Mouse (Mus musculus) heart, embryonic 13.5 days (tissue): ENCODE measurements around the gene Gm21961. TPM values are rescaled to one million over a fixed set of nuclear protein-coding genes. Genes with fewer than 3 reads are reported as not detected.
"Not testable (repeated sequence)": the region's sequence is repeated elsewhere in the genome, so short reads cannot be mapped to it uniquely, and the experiment has no call there.

ENCODE experiments used
- ATAC-seq: fragments of 200-750 bp; cut with Nextera tagmentation; 2 replicates; pipeline ENCODE4 v1.8.0; 2017; ENCODE audit warnings: moderate TSS enrichment; ENCODE audit not compliant: insufficient number of reproducible peaks, low FRiP score, low TSS enrichment; ENCODE audit errors: extremely low read depth
- H3K27ac ChIP-seq: fragments of 300-500 bp; sonication (generic); replicated peaks from 2 replicates; pipeline ENCODE4 v1.5.1; 2015; ENCODE audit warnings: moderate library complexity, mild to moderate bottlenecking, inconsistent platforms
- H3K27me3 ChIP-seq: fragments of 300-500 bp; sonication (generic); replicated peaks from 2 replicates; pipeline ENCODE4 v1.6.1; 2015; ENCODE audit warnings: mild to moderate bottlenecking, inconsistent platforms
- H3K36me3 ChIP-seq: fragments of 300-500 bp; sonication (generic); 2 replicates; pipeline ENCODE4 v1.6.1; 2015; ENCODE audit warnings: mild to moderate bottlenecking, inconsistent platforms
- H3K4me1 ChIP-seq: fragments of 300-500 bp; sonication (generic); 2 replicates; pipeline ENCODE4 v1.6.1; 2015; ENCODE audit warnings: inconsistent platforms
- H3K4me2 ChIP-seq: fragments of 300-500 bp; sonication (generic); 2 replicates; pipeline ENCODE4 v1.6.1; 2015; ENCODE audit warnings: inconsistent platforms, mild to moderate bottlenecking, moderate library complexity
- H3K4me3 ChIP-seq: fragments of 300-500 bp; sonication (generic); 2 replicates; pipeline ENCODE4 v1.5.1; 2015; ENCODE audit warnings: moderate library complexity, mild to moderate bottlenecking, inconsistent platforms
- H3K9ac ChIP-seq: fragments of 300-500 bp; sonication (generic); 2 replicates; pipeline ENCODE4 v1.6.1; 2015; ENCODE audit warnings: inconsistent platforms, mild to moderate bottlenecking, moderate library complexity
- H3K9me3 ChIP-seq: fragments of 300-500 bp; sonication (generic); 2 replicates; pipeline ENCODE4 v1.6.1; 2016; ENCODE audit warnings: inconsistent platforms
- WGBS: fragments of 180-500 bp; shearing (Covaris S2); methylation state at CpG from one replicate; pipeline ENCODE4 v1.1.7; 2015; ENCODE audit warnings: mixed read lengths; 5-methylcytosine and 5-hydroxymethylcytosine counted together
- polyA plus RNA-seq: library from polyadenylated mRNA; unstranded; fragments of >200 nt; fragmentation: Nextera tagmentation; extraction: Ambion mirVana; gene quantifications from 2 replicates; pipeline ENCODE4 v1.2.1, GENCODE M21; 2015

The Gm21961 gene
- polyA plus RNA-seq = not detected in 2 replicates

DNA sequence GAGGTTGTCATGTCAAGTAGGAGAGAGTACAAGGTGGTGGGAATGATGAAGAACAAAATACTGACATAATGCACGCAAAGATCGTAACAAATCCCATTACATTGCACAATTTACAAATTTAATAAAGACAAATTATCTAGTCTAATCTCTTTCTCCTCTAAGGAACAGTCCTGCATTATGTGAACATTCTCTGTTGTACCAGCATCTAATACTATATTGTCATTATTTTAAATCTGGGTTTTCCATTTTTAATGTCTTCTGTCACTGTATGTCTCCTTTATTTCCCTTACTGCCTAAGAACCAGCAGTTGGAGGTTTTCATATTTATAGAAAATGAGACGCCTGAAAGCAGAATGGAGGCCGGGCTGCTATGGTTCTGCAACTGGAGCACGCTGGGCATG lies at the start of gene Gm21961:
Gene Gm21961 (minus strand): TSS at position 101 of the 400 bp plus-strand sequence.
- H3K27ac ChIP-seq = no peak within 1 kb of the TSS

DNA sequence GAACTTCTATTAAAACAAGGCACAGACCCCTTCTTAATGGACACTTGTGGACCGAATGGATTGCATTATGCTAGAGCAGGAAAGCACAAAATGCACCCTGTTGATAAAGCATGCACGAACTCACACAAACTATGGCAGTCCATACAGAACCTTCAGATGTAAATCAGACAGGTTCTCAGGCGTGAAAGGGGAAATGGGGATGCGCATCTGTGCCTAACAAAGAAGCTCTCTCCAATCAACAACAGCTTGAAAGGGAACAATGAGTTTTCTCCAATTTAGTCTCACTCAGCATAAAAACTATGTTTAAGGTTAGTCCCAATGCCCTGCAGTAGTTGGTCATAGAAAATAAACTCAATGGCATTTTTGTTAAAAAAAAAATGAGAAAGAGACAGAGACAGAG lies 27.3 kb upstream of the Gm21961 start:
- no peak overlapping the region for H3K27ac ChIP-seq
- H3K4me3 ChIP-seq = no peak overlapping the region
- H3K36me3 ChIP-seq = no peaks in the 10 kb centered on the region
- H3K4me2 ChIP-seq = no peak overlapping the region
- no peaks in the 10 kb centered on the region for H3K27me3 ChIP-seq
- no peaks in the 10 kb centered on the region for H3K4me1 ChIP-seq
- no peak overlapping the region for H3K9ac ChIP-seq
- no peaks in the 10 kb centered on the region for H3K9me3 ChIP-seq
- 69% methylated on average over 4 of the region's 4 CpGs for WGBS
- ATAC-seq = no peak

More for the DNA sequence above, at the start of gene Gm21961:
- ATAC-seq = no peak
- Histone ChIP-seq H3K9me3 (no peaks in the 10 kb centered on the region), H3K4me1 (no peaks in the 10 kb centered on the region), H3K36me3 (no peaks in the 10 kb centered on the region), H3K4me3 (no peak within 1 kb of the TSS), H3K9ac (no peak within 1 kb of the TSS), H3K4me2 (no peak within 1 kb of the TSS), H3K27me3 (no peaks in the 10 kb centered on the region)
- WGBS = 79% methylated on average over 5 of the region's 5 CpGs

DNA sequence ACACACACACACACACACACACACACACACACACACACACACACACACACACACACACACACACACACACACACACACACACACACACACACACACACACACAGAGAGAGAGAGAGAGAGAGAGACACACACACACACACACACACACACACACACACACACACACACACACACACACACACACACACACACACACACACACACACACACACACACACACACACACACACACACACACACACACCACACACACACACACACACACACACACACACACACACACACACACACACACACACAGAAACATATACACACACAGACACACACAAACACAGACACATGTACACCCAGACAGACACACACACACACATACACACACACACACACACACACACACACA lies 24.5 kb upstream of the Gm21961 start:
- H3K27me3 ChIP-seq, H3K36me3 ChIP-seq, H3K4me2 ChIP-seq, H3K9me3 ChIP-seq, H3K4me3 ChIP-seq, H3K27ac ChIP-seq, ATAC-seq, H3K9ac ChIP-seq, H3K4me1 ChIP-seq: not testable (repeated sequence)

DNA sequence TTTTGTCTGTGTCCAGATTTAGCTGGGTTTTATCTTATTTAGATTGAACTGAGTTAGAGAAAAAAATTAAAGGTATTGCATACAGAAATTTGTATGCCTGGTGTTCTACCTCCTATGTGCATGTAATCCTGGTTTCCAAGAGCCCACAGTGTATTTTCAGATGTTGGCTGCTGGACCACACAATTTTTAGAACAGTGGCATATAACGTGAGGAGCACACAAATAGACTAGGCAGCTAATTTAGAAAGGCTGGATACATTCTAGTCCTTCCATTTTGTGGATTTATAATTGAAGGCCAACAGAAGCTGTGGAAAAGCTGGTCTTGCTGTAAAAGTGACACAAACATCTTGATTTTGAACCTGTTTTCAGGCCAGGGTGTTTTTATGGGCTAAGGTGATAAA lies 3.3 kb upstream of the Gm21961 start:
- Histone ChIP-seq H3K4me3 (no peak overlapping the region), H3K27me3 (no peaks in the 10 kb centered on the region), H3K9ac (no peak overlapping the region), H3K9me3 (no peaks in the 10 kb centered on the region), H3K27ac (no peak overlapping the region), H3K36me3 (no peaks in the 10 kb centered on the region), H3K4me1 (no peaks in the 10 kb centered on the region), H3K4me2 (no peak overlapping the region)
- ATAC-seq = no peak
- 49% methylated on average over 1 of the region's 1 CpGs for WGBS

DNA sequence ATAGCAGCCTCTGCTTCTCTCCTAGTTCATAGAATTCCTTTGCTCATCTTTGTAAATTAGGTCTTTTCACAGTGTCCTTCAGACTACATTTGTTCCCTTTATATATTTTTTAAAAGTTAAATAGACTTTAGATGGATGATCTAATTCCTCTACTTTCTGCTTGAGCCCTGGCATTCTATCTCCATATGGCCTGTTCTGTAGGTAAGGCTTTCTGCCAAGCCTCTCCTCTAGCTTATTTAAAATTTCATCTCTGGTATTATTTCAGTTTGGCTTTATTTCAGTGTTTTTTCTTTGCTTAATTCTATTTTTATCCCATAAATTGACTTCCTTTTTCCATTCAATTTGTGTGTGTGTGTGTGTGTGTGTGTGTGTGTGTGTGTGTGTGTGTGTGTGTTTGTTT lies 8.5 kb downstream of the Gm21961 start:
- H3K36me3 ChIP-seq = no peaks in the 10 kb centered on the region
- no peak overlapping the region for H3K4me3 ChIP-seq
- no peak overlapping the region for H3K4me2 ChIP-seq
- no peak for ATAC-seq
- no peak overlapping the region for H3K27ac ChIP-seq
- H3K27me3 ChIP-seq = no peaks in the 10 kb centered on the region
- H3K4me1 ChIP-seq = no peaks in the 10 kb centered on the region
- H3K9ac ChIP-seq = no peak overlapping the region
- H3K9me3 ChIP-seq = no peaks in the 10 kb centered on the region

DNA sequence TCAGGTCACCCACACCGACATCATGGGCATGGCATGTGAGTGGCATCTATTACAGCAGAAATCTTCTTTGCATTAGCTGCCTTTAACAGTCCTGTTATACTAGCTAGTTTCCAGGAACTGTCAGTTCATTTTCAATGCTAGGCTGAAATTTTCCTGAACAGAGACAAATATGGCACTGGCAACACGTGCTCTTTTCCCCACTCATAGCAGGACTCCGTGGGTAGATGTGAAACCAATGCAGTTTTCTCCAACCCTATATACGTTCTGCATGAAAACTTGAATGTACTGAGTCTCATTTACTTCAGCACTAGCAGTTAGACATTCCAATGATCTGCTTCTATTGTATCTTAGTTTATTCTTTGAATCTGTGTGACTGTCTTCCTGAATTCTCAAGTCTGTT lies 20.2 kb downstream of the Gm21961 start:
- H3K4me3 ChIP-seq = no peak overlapping the region
- H3K27ac ChIP-seq = no peak overlapping the region
- H3K9ac ChIP-seq = no peak overlapping the region
- no peak overlapping the region for H3K4me2 ChIP-seq
- no peaks in the 10 kb centered on the region for H3K27me3 ChIP-seq
- H3K4me1 ChIP-seq = no peaks in the 10 kb centered on the region
- H3K36me3 ChIP-seq = no peaks in the 10 kb centered on the region
- WGBS = 69% methylated on average over 4 of the region's 4 CpGs
- H3K9me3 ChIP-seq = no peaks in the 10 kb centered on the region
- no peak for ATAC-seq

DNA sequence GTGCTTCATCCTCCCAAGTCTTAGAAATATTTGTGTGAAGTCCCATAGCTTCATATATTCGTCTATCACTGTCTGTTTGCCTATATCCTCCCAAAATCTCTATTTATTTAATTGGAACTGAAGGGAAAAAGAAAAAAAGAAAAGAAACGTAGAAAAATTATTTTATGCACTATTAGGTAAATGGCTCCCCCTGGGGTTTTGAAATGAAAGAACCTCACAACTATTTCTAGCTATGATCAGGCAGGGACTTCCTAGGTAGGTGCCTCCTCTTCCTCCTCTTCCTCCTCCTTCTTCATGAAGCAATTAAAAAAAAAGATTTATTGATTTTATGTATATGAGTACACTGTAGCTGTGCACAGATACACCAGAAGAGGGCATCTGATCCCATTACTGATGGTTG lies 34.7 kb downstream of the Gm21961 start:
- H3K4me2 ChIP-seq = no peak overlapping the region
- WGBS = 47% methylated on average over 2 of the region's 2 CpGs
- H3K9me3 ChIP-seq = no peaks in the 10 kb centered on the region
- no peak overlapping the region for H3K9ac ChIP-seq
- ATAC-seq = no peak
- no peak overlapping the region for H3K4me3 ChIP-seq
- no peaks in the 10 kb centered on the region for H3K36me3 ChIP-seq
- no peak overlapping the region for H3K27ac ChIP-seq
- H3K4me1 ChIP-seq = no peaks in the 10 kb centered on the region
- no peaks in the 10 kb centered on the region for H3K27me3 ChIP-seq

DNA sequence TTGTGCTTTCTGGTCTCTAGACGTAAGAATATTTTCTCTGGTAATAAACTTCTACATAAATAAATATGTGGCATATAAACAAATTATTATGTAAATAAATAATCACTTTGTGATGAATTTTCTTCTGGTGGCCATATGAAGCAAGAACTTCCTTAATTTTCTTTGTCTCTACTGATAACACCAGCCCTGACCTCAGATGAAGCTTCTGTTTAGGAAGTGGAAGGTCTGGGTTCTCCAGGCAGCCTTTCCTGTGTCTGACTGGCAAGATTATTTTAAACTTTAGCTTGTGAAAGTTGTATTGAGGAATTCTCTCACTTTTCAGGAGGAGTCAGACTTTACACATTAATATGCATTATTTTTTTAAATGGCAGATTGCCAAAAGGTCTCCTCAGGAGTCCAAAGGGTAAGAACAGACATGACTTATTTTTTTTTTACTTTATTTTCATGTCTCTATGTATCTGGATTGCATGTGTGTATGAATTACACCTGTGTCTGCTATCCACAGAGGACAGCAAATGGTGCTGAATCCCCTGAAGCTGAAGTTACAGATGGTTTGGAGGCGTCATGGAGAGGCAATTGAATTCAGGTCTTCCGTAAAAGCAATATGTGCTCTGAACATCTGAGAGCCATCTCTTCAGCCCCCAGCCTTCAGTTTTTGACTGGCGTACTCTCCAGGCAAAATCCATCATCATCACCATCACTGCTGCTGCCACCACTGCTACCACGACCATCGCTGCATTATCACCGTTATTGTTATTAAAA lies 38.5 kb downstream of the Gm21961 start:
- Histone ChIP-seq H3K36me3 (no peaks in the 10 kb centered on the region), H3K9me3 (no peaks in the 10 kb centered on the region), H3K27ac (no peak overlapping the region), H3K4me2 (no peak overlapping the region), H3K9ac (no peak overlapping the region), H3K4me3 (no peak overlapping the region), H3K27me3 (no peaks in the 10 kb centered on the region), H3K4me1 (no peaks in the 10 kb centered on the region)
- no peak for ATAC-seq
- WGBS = 82% methylated on average over 7 of the region's 7 CpGs

Other genes starting within 250 kb of the Gm21961 start
- gene Gm21798, start 197.2 kb downstream of the Gm21961 start, polyA plus RNA-seq = not detected in 2 replicates